Mouse (Mus musculus) E14TG2a.4 (cell line): ENCODE data around the gene Sec22b.

Experiments
- CTCF ChIP-seq: conservative IDR thresholded peaks from 2 replicates; pipeline ENCODE4 v1.5.1; 2014; ENCODE audit warnings: low read length
- NANOG ChIP-seq: IDR thresholded peaks from 2 replicates; pipeline ENCODE4 v1.6.1; 2014; ENCODE audit warnings: borderline replicate concordance, low read length, mixed read lengths
- POU5F1 ChIP-seq: IDR thresholded peaks from 2 replicates; pipeline ENCODE4 v1.6.1; 2014; ENCODE audit warnings: low read length, borderline replicate concordance

GRCm38 (mm10) chr3:97925246-97925645, 24.3 kb downstream of the Sec22b start:
- TF ChIP-seq CTCF = no peak
- no peak for TF ChIP-seq POU5F1
- no peak for TF ChIP-seq NANOG
